Mouse (Mus musculus): ENCODE results near the gene Stra6. TPM values are rescaled to one million over a fixed set of nuclear protein-coding genes. Genes with fewer than 3 reads are reported as not detected.

Stra6 gene
- polyA plus RNA-seq, 1 experiment from 2014 or later = 0.15 TPM

- no peaks in the 10 kb centered on the region for H3K4me1 ChIP-seq (replicated peaks)
- no peak overlapping the region for H3K4me3 ChIP-seq (replicated peaks)
- H3K27me3 ChIP-seq = peaks cover 27% of the 10 kb centered on the region
- no peak for ATAC-seq (ENCODE audit: insufficient read depth)
- H3K9ac ChIP-seq = no peak overlapping the region
- WGBS (ENCODE audit: insufficient replicate concordance) = 45% methylated on average over 7 of the region's 7 CpGs
- no peaks in the 10 kb centered on the region for H3K36me3 ChIP-seq (replicated peaks)
- H3K9me3 ChIP-seq (replicated peaks) = no peaks in the 10 kb centered on the region
- H3K4me2 ChIP-seq = no peak overlapping the region
- H3K27ac ChIP-seq (replicated peaks) = no peak overlapping the region
Measured at GRCm38 (mm10) chr9:58035951-58036698, 27.5 kb upstream of the Stra6 start.

GRCm38 (mm10) chr9:58036961-58037360 is 26.6 kb upstream of the Stra6 start:
- ATAC-seq (ENCODE audit: insufficient read depth) = no peak
- no peaks in the 10 kb centered on the region for H3K9me3 ChIP-seq (replicated peaks)
- H3K4me2 ChIP-seq = no peak overlapping the region
- H3K4me3 ChIP-seq (replicated peaks) = no peak overlapping the region
- WGBS (ENCODE audit: insufficient replicate concordance) = 61% methylated on average over 4 of the region's 4 CpGs
- H3K27me3 ChIP-seq = peaks cover 27% of the 10 kb centered on the region
- H3K27ac ChIP-seq (replicated peaks) = no peak overlapping the region
- H3K36me3 ChIP-seq (replicated peaks) = no peaks in the 10 kb centered on the region
- no peaks in the 10 kb centered on the region for H3K4me1 ChIP-seq (replicated peaks)
- H3K9ac ChIP-seq = no peak overlapping the region

- H3K4me1 ChIP-seq (replicated peaks) = no peaks in the 10 kb centered on the region
- no peaks in the 10 kb centered on the region for H3K36me3 ChIP-seq (replicated peaks)
Measured at GRCm38 (mm10) chr9:58038500-58039168, 25.0 kb upstream of the Stra6 start.

GRCm38 (mm10) chr9:58040977-58041376 is 22.6 kb upstream of the Stra6 start:
- H3K27me3 ChIP-seq = peaks cover 25% of the 10 kb centered on the region
- no peak for ATAC-seq (ENCODE audit: insufficient read depth)
- no peak overlapping the region for H3K4me2 ChIP-seq
- 47% methylated on average over 4 of the region's 4 CpGs for WGBS (ENCODE audit: insufficient replicate concordance)
- H3K27ac ChIP-seq (replicated peaks) = no peak overlapping the region
- H3K4me1 ChIP-seq (replicated peaks) = no peaks in the 10 kb centered on the region
- no peak overlapping the region for H3K9ac ChIP-seq
- H3K4me3 ChIP-seq (replicated peaks) = no peak overlapping the region
- no peaks in the 10 kb centered on the region for H3K9me3 ChIP-seq (replicated peaks)
- no peaks in the 10 kb centered on the region for H3K36me3 ChIP-seq (replicated peaks)

More at GRCm38 (mm10) chr9:58038500-58039168, 25.0 kb upstream of the Stra6 start:
- Histone ChIP-seq H3K9ac (no peak overlapping the region), H3K4me3 (replicated peaks) (no peak overlapping the region), H3K9me3 (replicated peaks) (no peaks in the 10 kb centered on the region), H3K27ac (replicated peaks) (no peak overlapping the region), H3K4me2 (no peak overlapping the region), H3K27me3 (peaks cover 27% of the 10 kb centered on the region)
- 36% methylated on average over 19 of the region's 19 CpGs for WGBS (ENCODE audit: insufficient replicate concordance)
- no peak for ATAC-seq (ENCODE audit: insufficient read depth)

GRCm38 (mm10) chr9:58042391-58042790 is 21.2 kb upstream of the Stra6 start:
- H3K27ac ChIP-seq (replicated peaks) = no peak overlapping the region
- H3K9ac ChIP-seq = no peak overlapping the region
- H3K36me3 ChIP-seq (replicated peaks) = no peaks in the 10 kb centered on the region
- H3K9me3 ChIP-seq (replicated peaks) = no peaks in the 10 kb centered on the region
- H3K27me3 ChIP-seq = peaks cover 26% of the 10 kb centered on the region
- no peak overlapping the region for H3K4me3 ChIP-seq (replicated peaks)
- WGBS (ENCODE audit: insufficient replicate concordance) = 34% methylated on average over 10 of the region's 10 CpGs
- ATAC-seq (ENCODE audit: insufficient read depth) = no peak
- H3K4me1 ChIP-seq (replicated peaks) = no peaks in the 10 kb centered on the region
- H3K4me2 ChIP-seq = no peak overlapping the region

GRCm38 (mm10) chr9:58043496-58044017 is 20.0 kb upstream of the Stra6 start:
- no peak for ATAC-seq (ENCODE audit: insufficient read depth)
- no peaks in the 10 kb centered on the region for H3K4me1 ChIP-seq (replicated peaks)
- H3K9ac ChIP-seq = no peak overlapping the region
- H3K27ac ChIP-seq (replicated peaks) = no peak overlapping the region
- H3K27me3 ChIP-seq = peaks cover 18% of the 10 kb centered on the region
- H3K4me2 ChIP-seq = no peak overlapping the region
- no peaks in the 10 kb centered on the region for H3K9me3 ChIP-seq (replicated peaks)
- no peak overlapping the region for H3K4me3 ChIP-seq (replicated peaks)
- H3K36me3 ChIP-seq (replicated peaks) = no peaks in the 10 kb centered on the region
- 59% methylated on average over 10 of the region's 10 CpGs for WGBS (ENCODE audit: insufficient replicate concordance)

- Histone ChIP-seq H3K4me3 (replicated peaks) (no peak overlapping the region), H3K9ac (no peak overlapping the region), H3K9me3 (replicated peaks) (no peaks in the 10 kb centered on the region), H3K4me1 (replicated peaks) (no peaks in the 10 kb centered on the region), H3K27ac (replicated peaks) (no peak overlapping the region), H3K36me3 (replicated peaks) (no peaks in the 10 kb centered on the region), H3K4me2 (no peak overlapping the region), H3K27me3 (peaks cover 18% of the 10 kb centered on the region)
- no peak for ATAC-seq (ENCODE audit: insufficient read depth)
- WGBS (ENCODE audit: insufficient replicate concordance) = 40% methylated on average over 10 of the region's 10 CpGs
Measured at GRCm38 (mm10) chr9:58044828-58045227, 18.8 kb upstream of the Stra6 start.

GRCm38 (mm10) chr9:58045646-58046045 is 17.9 kb upstream of the Stra6 start:
- Histone ChIP-seq H3K27me3 (peaks cover 18% of the 10 kb centered on the region), H3K4me3 (replicated peaks) (no peak overlapping the region), H3K27ac (replicated peaks) (no peak overlapping the region), H3K4me1 (replicated peaks) (no peaks in the 10 kb centered on the region), H3K36me3 (replicated peaks) (no peaks in the 10 kb centered on the region), H3K9ac (no peak overlapping the region), H3K9me3 (replicated peaks) (no peaks in the 10 kb centered on the region), H3K4me2 (no peak overlapping the region)
- 29% methylated on average over 4 of the region's 4 CpGs for WGBS (ENCODE audit: insufficient replicate concordance)
- no peak for ATAC-seq (ENCODE audit: insufficient read depth)

GRCm38 (mm10) chr9:58047061-58047460 is 16.5 kb upstream of the Stra6 start:
- 25% methylated on average over 10 of the region's 10 CpGs for WGBS (ENCODE audit: insufficient replicate concordance)
- H3K27me3 ChIP-seq = peaks cover 18% of the 10 kb centered on the region
- no peaks in the 10 kb centered on the region for H3K36me3 ChIP-seq (replicated peaks)
- no peaks in the 10 kb centered on the region for H3K4me1 ChIP-seq (replicated peaks)
- no peak overlapping the region for H3K4me2 ChIP-seq
- no peaks in the 10 kb centered on the region for H3K9me3 ChIP-seq (replicated peaks)
- H3K27ac ChIP-seq (replicated peaks) = no peak overlapping the region
- ATAC-seq (ENCODE audit: insufficient read depth) = no peak
- H3K4me3 ChIP-seq (replicated peaks) = no peak overlapping the region
- H3K9ac ChIP-seq = no peak overlapping the region

GRCm38 (mm10) chr9:58048621-58049020 is 15.0 kb upstream of the Stra6 start:
- Histone ChIP-seq H3K4me1 (replicated peaks) (no peaks in the 10 kb centered on the region), H3K27ac (replicated peaks) (no peak overlapping the region), H3K9me3 (replicated peaks) (no peaks in the 10 kb centered on the region), H3K4me3 (replicated peaks) (no peak overlapping the region), H3K27me3 (peaks cover 18% of the 10 kb centered on the region), H3K9ac (no peak overlapping the region), H3K36me3 (replicated peaks) (no peaks in the 10 kb centered on the region), H3K4me2 (no peak overlapping the region)
- 33% methylated on average over 6 of the region's 6 CpGs for WGBS (ENCODE audit: insufficient replicate concordance)
- ATAC-seq (ENCODE audit: insufficient read depth) = no peak

GRCm38 (mm10) chr9:58049186-58049585 is 14.4 kb upstream of the Stra6 start:
- no peak overlapping the region for H3K9ac ChIP-seq
- H3K27me3 ChIP-seq = peaks cover 18% of the 10 kb centered on the region
- no peaks in the 10 kb centered on the region for H3K4me1 ChIP-seq (replicated peaks)
- ATAC-seq (ENCODE audit: insufficient read depth) = no peak
- no peak overlapping the region for H3K27ac ChIP-seq (replicated peaks)
- 45% methylated on average over 6 of the region's 6 CpGs for WGBS (ENCODE audit: insufficient replicate concordance)
- no peaks in the 10 kb centered on the region for H3K36me3 ChIP-seq (replicated peaks)
- H3K9me3 ChIP-seq (replicated peaks) = no peaks in the 10 kb centered on the region
- no peak overlapping the region for H3K4me3 ChIP-seq (replicated peaks)
- no peak overlapping the region for H3K4me2 ChIP-seq
